Mouse (Mus musculus) CD4-positive naive resting alpha-beta T cell, adult 76 days (primary cell): ENCODE measurements around the gene Galnt10. TPM values are rescaled to one million over a fixed set of nuclear protein-coding genes. Genes with fewer than 3 reads are reported as not detected.

Experiments used
- total RNA-seq: library from RNA; stranded (reverse); gene quantifications from one replicate; pipeline ENCODE4 v1.2.4, GENCODE M21; 2023

Galnt10 gene
- 80.1 TPM for total RNA-seq

DNA sequence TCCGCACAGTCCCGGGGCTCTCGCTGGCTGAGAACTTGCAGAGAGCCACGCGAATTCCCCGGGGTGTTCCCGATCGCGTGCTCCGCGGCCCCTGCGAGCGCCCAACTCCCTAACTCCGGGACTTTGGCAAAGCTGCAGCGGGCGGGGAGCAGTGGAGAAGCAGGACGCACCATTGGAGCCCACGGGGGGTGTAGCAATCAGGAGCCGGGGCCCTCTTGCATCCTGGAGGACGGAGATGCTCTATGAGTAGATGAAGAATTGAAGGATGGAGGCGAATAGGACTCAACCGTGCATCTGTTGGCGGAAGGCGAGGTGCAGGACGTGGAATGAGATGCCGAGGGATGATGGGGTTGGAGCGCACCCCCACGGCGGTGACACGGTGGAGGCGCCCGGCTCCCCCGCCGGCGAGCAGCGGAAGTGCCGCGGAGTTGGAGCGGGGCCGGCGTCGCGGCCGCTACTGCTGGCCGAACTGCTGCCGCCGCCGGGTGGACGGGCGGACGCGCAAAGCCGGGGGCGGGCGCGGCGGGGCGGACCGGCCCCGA lies at the start of gene Galnt10:
TSS of gene Galnt10 (plus strand) at position 425 of the 542 bp plus-strand sequence.

GRCm38 (mm10) chr11:57800971-57801765 lies 155.9 kb downstream of the Galnt10 start, which contains the start of gene Sap30l:
TSS of gene Sap30l (plus strand) at chr11:57801637.

DNA sequence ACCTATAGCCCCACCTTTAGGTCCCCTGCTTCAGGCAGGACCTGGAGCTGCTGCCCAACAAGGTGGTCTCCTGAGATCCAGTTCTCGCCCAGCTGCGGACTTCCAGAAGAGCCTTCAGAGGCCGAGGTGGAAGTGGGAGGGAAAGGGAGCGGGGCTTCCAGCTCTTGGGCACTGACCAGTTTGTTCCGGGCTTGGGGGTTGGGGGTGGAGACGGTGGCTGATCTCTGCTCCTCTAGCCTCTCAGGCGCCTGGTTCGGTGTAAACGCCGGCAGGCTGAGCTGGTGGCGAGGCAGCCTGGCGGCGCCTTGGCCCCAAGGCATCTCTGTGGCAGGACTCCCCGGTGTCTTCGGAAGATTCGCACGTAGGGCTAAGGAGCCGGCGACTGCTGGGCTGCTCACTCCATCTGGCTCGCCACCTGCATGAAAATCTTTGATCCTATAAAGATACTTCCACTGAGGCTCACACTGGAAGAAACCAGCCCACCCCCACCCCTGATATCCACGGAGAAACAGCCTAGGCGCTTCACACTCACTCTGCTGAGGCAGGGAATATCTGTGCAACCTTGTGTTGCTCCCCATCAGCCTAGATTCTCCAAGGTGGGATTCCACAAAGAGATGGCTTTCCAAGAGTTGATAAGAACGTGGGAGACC lies 187.4 kb downstream of the Galnt10 start, which contains the start of gene Hand1:
TSS of gene Hand1 (minus strand) at position 267 of the 650 bp plus-strand sequence.

Other genes with a start within 250 kb of the Galnt10 start
- gene Fam114a2, start 126.8 kb upstream of the Galnt10 start, total RNA-seq = 59.9 TPM
- 27.3 TPM for gene Mfap3, start 126.8 kb upstream of the Galnt10 start, total RNA-seq
- 28.2 TPM for gene Sap30l, start 156.2 kb downstream of the Galnt10 start, total RNA-seq
- gene Hand1, start 187.4 kb downstream of the Galnt10 start, total RNA-seq = not detected